Mouse (Mus musculus): Measurements from ENCODE around the gene Colca2.

Colca2 gene

DNA sequence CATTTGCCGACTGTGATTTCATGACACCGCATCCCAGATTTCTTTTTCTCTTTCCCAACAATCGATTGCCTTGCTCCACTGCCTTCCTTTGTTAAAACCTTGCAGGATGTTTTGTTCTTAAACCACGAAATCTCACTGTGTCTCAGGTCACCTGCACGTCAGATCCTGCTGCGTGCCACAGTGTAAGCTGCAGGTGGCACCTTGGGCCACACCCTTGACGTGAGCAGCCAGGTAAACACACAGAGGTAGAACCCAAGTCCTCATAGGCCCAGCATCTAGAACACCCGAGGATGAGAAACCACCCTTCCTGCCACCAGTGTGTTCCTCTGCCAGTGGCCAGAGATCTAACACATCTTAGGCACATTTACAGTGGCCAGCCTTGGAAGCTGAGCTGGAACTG, 7.3 kb downstream of the Colca2 start:
- no peak for DNase-seq

DNA sequence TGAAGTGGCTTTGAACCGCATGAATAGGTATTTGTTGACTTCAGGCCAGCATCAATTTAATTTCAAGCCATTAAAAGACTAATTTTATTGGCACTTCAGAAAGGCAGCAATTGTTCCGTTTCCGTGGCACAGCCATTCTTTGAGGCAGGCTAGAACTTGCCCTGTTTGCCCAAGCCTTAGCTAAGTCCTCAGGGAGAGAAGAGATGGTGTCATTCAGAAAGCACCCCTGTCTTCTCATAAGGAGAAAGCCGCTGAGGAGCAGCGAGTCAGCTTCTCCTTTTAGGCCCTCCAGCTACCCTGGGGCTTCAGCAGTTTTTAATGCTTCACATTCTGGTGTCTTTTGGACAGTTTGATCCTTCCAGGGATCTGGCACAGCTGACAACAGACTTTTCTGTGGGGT, 9.5 kb downstream of the Colca2 start:
- no peak for DNase-seq

DNA sequence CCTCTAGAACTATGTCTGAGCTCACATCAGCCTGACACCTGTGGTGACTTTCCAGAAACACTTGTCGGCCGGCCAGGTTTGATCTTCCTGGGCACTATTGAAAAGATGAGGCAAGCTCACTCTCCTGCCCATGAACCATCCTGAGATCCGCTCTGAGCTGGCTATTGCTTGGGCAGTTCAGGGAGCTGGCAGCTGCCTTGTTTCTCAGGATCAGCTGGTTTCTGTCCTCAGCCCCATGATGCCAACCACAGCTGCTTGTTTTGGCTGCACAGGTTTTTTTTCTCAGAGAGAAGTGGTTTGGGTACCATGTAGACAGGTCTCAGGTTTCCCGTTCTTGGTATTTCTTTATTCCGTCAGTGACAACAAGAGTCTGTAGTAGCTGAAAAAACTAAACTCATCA, 19.9 kb downstream of the Colca2 start:
- DNase-seq: no peak

DNA sequence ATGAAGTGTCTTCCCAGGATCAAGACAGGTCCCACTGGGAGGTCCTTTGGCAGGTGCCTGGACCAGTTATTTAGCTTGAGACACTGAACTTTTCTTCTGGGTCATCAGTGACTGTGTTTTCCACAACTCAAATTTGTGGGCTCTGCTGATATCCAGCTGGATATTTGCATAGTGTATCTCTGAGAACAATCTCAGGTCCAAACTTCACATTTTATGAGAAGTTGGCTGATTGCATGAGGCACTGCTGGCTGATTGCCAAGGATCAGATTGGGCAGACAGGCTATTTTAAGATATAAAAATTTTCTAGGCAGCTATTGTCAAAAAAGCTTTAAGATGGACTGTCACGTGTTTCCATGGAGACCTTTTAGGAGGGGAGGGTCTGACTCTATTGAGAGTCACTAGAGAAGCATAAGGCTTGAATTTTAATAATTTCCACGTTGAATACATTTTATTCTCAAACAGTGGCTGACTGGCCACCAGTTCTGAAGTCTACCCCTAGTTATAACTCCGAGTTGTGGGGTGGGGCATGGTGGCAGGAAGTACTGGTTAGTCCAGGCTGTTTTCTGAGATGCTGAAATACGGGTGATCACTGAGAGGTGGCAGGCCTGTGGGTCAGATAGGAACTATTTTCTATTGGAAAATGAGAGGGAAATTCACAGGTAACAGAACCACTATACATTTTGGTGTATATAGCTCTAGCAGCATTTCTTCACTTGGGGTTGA, 21.4 kb downstream of the Colca2 start:
- DNase-seq: no peak

DNA sequence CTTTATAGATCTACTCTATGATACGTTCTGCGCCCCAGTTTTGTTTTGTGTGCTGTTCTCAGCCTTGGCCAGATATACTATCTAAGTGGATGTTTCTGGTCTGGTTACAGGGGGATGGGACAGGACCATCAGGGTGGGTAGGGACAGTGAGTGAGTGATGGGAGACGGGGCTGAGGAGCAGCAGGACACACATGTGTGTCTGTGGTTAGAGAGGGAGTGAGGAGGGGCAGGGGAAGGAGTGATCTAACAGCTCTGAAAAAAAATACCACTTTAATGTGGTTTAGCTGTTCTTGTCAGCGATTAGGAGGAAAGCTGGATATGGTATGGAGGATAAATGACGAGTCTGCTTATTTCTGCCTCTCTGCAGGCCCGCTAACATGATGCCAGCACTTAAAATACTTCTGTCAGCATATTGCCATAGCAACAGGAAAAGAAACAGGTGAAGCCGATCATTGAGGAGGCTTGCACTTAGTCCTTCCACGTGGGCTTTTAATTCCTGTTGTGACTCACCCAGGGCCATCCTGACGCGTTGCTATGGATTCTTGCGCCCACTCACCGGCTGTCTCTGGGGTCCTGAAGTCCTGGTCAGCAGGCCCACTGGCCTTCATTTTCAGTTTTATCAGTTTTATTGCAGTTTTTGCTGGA, 39.5 kb downstream of the Colca2 start:
- peak; percentile 16 for DNase-seq

DNA sequence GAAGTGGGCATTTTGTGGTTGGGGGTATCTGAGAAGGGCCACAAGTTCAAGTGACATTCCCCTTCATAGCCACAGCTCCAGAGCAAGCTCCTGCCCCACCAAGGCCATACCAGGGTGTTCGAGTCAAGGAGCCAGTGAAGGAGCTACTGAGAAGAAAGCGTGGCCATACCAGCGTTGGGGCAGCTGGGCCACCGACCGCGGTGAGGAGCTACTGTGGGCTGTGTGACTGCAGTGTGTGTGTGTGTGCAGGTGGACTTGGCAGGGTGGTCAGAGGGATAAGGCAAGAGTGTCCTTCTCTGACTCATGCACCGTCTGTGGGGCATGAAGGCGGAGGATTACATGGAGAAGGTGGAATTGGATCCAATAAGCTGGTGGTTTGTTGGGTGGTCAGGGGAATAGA, 46.2 kb downstream of the Colca2 start:
- no peak for DNase-seq

DNA sequence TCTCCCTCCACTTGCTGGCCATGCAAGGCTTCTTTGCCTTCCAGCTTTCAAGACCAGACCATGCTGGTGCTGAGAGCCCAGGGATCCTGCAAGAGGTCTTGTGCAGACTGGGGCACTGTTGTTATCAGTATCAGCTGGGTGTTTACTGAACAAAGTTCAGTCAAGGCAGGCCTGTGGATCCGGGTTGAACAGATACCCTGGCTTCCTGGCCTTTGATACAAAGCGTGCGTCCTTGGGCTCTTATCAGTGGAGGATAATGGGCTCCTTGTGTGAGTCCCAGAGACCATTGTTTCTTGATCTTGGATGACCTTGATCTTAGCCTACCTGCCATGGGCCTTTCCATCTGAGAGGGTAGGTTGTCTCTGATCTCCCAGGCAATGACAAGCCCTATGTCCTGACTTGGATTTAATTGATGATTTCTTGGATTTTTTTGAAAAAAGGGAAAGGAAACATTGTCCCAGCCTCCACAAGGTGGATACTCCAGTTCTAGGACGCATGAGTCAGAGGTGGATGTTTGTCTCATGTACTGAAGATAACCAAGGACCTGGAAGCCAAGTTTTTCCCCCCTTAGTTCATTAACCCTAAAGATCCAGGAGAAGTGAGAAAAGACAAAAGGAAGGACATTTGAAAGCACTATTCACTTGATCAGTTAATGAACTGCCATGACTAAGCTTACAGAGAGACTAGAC, 47.5 kb downstream of the Colca2 start:
- no peak for DNase-seq

DNA sequence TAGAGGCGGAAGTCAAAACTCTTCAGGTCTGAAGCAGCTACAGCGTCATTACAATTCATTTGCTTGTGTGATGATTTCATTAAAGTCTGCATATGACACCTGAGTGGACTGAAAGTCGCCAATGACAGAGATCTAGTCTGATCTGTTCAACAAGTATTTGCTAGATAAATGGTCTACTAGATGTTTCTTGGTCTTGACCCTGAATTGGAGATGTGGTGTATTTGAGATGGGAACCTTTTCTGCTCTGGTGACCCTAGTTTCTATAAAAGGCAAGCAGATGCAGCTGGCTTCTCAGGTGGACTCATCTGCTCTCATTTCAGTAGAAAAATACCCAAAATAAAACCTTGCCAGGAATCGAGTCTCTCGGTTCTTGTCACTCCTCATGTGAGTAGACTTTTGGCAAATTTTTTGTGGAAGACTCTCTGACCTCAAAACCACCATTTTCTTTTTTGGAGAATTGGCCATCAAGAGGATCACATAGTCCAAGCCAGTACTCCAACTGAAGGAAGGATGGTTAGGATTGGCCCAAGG, 52.7 kb downstream of the Colca2 start:
- no peak for DNase-seq

Measured in right cerebral cortex, postnatal 4 days (tissue).